Mouse (Mus musculus): ENCODE measurements at regions not wholly inside any gene's neighbourhood (a gene's known extent, or its start where the extent isn't known, plus 50 kb on each side); places are given as distances from the start of the nearest gene placed in this dataset.

DNA sequence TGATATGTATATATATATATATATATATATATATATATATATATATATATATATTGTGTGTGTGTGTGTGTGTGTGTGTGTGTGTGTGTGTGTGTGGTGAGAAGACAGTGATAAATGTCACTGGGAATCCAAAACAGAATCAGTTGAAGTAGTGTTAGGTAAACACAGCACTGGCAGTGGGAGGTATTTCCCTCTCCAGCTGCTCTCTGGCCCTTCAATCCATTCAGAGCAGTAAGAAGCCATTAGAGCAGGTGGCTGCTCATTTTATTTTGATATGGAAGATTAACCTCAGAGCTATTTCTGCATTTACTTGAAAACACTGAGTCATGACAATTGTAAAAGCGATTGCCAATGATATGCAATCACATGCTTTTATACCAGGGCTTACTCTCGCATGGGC is 2350.1 kb upstream of the Pcdh20 start:
- no peak for DNase-seq

DNA sequence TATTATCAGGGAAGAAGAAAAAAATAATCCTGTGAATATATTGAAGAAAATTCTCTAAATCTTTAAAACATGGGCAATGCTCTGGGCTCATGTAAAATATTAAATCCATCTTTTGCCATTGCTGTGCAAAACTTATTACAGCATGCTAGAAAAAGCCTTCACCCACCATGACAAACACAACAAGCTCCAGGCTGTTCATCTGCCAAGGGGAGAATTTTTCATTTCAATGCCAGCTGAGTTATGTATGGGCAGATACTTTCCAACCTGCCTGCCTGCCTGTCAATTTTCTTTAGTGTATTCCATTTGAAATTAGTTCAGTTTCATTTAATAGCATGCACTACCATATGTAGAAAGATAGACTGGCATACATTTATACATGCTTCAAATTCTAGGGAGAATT is 2339.0 kb upstream of the Pcdh20 start:
- DNase-seq, result peak; percentile 3

DNA sequence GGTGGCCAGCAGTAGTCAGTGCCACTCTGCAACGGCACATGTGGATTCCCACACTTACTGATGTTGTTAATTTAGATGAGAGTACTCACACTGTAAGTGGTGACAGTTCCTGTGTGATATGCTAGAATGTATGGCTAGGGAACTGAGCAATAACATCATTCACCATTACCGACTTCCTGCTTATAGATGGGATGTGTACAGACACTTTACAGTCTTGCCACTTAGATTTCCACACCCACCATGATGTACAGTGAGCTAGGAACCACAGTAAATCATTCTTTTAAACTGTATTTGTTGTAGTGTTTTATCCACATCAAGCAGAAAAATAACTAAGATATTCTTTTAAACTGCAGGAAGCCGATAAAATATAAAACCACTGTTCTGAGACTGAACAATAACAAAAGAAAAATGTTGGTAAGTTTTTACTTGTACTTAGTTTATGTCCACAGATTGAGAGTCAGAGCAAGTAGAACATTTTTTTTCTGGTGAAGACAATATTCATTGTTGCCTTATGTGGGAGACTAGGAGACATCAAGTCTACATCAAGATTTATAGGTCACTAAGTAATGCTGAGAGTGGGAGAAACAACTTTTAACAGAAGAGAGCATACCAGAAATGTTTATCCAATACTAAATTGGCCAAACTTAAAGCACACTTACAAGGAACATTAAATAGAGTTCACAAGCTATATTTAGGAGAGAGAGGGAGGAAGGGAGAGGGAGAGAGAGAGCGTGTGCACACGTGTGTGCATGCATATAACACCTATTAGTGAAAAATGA is 2318.7 kb upstream of the Pcdh20 start:
- DNase-seq, result no peak

Measured in retina, postnatal 1 day (tissue).